Mouse (Mus musculus) E14TG2a.4 (cell line): ENCODE measurements around the gene Abhd12.
"Not testable (repeated sequence)": the region's sequence is repeated elsewhere in the genome, so short reads cannot be mapped to it uniquely, and the experiment has no call there.

Experiments
- CTCF ChIP-seq: conservative IDR thresholded peaks from 2 replicates; pipeline ENCODE4 v1.5.1; 2014; ENCODE audit warnings: low read length
- NANOG ChIP-seq: IDR thresholded peaks from 2 replicates; pipeline ENCODE4 v1.6.1; 2014; ENCODE audit warnings: borderline replicate concordance, low read length, mixed read lengths

- TF ChIP-seq CTCF, NANOG: not testable (repeated sequence)
Measured at GRCm38 (mm10) chr2:150908881-150909280, 4.3 kb upstream of the Abhd12 start.
